Mouse (Mus musculus) heart, adult 11 months (tissue): ENCODE data around the gene Spaca3.

Experiments used
- DNase-seq: peaks from one replicate; pipeline ENCODE4 v3.0.0; 2022

The Spaca3 gene

GRCm38 (mm10) chr11:80858065-80858464 is at the start of gene Spaca3:
TSS of gene Spaca3 (plus strand) at chr11:80858365.
- DNase-seq: no peak

DNA sequence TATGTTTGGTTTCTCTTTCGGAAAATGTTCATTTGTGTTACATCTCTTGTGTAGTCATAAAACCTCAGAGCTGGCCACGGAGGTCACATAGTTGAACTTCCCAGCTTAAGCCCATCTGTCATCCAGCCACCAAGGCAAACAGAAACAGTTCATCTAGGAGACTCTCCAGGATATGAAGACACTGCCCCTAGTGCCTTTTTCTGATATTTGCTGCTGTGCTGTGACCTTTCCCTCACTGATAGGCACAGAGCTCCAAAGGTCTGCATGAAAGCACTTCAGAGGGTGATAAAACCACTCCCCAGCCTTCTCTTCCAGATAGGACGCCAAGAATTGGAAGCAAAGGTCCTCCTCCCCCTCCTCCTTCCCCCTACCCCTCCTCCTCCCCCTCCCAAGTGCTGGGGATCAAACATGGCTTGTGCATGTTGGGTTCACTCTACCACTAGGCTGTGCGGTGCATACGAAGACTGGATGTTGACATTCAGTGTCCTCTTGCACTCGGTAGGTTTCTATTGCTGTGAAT is 49.6 kb upstream of the Spaca3 start:
- DNase-seq: no peak

DNA sequence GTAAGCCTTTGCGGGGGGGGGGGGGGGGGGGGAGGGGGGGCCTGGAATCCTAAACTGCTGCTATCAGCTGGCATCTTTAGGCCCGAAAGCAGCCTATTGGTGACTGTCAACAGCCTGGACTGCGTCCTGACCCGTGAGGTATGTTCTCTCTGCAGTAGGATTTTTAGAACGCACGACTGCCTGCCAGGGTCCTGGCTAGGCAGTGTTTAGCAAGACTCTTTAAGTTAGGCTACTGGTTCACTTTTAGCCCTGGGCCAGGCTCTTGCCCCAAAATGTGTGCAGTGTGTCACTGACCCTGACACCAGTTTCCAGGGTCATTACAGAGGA is 48.5 kb upstream of the Spaca3 start:
- no peak for DNase-seq

GRCm38 (mm10) chr11:80809993-80810821 is 48.0 kb upstream of the Spaca3 start, which contains the start of gene Tmem98:
TSS of gene Tmem98 (plus strand) at chr11:80810175.
- DNase-seq: peak; percentile 96

- no peak for DNase-seq
Measured at GRCm38 (mm10) chr11:80811156-80811555, 47.0 kb upstream of the Spaca3 start.

DNA sequence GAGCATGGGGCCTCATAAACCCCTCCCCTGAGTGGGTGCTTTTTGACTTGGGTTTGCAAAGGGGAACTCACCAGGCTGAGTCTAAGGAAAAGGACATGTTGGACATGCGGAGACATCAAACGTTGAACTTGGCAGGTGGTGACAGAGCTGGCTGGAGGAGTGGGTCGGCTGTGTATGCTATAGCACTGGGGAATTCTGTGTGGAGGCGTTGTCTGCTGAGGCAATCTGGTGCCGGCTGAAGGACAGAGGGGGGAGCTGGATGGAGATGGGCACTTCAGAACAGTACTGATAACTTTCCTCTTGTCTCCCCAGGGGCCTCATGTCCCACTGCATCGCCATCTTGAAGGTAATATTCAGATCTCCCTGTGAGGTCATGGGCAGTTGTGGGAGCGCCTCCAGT is 42.8 kb upstream of the Spaca3 start:
- DNase-seq: no peak

DNA sequence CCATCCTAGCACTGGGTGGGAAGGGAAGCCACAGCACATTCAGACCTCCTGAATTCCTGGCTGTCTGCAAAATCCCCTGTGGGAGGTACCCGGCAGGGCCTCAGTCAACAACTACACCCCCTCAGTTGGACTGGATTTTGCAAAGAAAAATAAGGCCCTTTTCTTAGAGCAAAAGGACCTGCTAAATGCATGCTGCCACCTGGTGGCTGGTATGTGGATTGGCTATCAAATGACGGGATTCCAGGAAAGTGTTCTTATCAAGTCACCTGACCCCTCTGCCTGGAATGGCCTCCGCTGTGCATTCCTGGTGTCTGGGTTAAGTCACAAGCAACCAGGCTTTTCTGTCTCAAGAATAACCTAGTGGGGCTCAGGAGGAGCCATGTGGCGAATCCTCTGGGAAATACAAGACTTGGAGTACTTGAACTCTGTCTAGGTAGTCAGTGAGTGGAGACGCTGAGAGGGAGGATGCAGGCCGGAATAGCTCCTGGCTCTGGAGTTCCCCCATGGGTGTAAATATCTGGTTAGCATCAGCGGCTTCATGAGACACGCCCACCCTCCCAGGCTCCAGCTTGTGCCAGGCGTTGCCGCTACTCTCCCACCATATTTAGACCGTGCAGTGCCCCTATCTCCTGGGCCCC is 40.0 kb upstream of the Spaca3 start:
- peak; percentile 97 for DNase-seq

GRCm38 (mm10) chr11:80820085-80820484 is 38.1 kb upstream of the Spaca3 start:
- DNase-seq: no peak

DNA sequence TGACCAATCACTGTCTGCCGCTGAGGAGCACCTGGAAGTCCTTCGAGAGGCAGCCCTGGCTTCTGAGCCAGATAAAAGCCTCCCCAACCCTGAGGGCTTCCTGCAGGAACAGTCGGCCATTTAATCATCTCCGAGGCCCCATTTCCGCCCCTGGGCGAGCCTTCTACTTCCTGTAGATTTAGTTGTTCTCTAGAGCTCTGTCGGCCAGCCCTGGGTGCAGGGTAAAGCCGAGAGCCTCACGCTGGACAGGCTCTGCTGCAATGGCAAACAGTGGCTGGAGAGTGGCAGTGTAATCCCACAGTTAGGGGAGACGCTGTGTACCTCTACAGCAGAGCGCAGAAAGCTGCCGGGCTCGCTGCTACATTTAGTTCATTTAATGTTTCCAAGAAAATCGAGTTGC is 36.9 kb upstream of the Spaca3 start:
- peak; percentile 98 for DNase-seq

GRCm38 (mm10) chr11:80821794-80822193 is 36.4 kb upstream of the Spaca3 start:
- no peak for DNase-seq

DNA sequence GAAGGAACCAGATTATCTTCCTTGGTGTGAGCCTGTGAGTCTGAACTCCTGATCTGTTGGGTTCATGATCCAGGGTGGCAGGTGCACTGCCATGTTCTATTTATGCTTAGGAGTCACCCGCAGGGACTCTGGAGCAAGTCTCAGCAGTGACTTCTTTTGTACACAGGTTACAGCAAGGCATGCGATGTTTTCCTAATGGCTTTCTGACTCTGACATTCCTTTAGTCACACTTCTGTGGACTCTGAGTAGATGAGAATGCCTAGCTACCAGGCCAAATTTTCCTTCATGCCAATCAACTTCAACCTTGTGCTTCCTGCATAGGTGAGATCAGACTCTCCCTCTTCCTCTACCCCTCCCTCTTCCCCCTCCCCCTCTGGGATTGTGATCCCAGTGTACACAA is 22.8 kb upstream of the Spaca3 start:
- no peak for DNase-seq

DNA sequence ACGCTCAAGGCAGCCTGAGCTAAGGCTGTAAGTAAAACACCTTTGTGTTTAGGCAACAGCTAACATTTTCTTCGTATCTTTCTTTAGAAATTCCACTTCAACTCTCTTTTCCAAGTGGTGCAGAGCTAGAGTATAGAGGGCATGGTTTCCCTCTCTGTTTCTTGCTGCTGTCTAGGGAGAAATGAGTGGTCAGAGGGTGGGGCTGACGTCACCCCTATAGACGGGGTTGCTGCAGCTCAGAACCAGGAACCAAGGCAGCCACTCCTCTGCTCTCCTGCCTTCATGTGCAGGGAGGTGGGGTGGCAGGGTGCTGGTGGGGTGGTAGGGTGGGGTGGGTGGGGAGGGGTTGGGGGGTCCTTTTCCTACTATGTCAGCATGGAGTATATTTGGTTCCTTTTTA is 22.3 kb upstream of the Spaca3 start:
- no peak for DNase-seq

DNA sequence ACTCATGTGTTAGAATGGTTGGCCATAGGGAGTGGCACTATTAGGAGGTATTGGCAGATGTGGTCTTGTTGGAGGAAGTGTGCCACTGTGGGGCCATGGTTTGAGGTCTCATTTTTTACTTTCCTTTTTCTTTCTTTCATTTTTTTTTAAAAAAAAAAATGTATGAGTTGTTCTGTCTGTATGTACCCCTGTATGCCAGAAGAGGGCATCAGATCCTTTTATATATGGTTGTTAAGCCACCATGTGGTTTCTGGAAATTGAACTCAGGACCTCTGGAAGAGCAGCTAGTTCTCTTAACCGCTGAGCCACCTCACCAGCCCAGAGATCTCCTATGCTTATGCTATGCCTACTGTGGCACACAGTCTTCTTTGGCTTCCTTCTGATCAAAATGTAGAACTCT is 19.4 kb upstream of the Spaca3 start:
- no peak for DNase-seq

DNA sequence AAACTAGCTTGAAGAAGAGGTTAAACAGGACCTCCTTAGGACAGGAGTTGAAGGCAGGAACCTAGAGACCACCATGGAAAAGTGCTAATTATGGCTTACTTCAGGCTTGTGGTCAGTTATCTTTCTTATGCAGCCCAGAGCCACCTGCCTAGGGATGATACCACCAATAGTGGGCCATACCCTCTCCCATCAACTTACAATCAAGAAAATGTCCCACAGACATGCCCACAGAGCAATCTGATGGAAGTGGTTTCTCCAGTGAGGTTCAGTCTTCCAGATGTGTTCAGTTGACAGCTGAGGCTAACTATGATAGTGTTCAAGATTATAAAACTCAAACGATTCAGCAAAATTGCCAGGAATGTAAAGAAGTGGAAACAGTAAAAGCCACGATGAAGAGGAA is 14.7 kb upstream of the Spaca3 start:
- DNase-seq: no peak

DNA sequence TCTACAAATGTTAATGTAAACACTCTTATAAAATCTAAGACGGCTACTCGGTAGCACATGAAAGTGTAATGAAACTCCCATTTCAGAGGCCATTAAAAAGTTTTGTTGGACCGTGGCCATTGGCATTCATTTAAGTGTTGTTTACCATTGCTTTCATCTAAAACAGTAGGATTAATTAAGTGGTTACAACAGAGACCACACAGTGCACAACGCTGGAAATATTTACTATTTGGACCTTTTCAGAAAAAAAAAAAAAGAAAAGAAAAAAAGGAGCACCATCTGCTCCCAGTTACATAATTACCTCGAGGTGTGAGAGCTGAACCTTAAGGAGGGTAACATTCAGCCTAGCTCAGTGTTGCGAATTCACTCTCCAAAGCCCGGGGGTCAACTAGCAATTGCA is 12.7 kb upstream of the Spaca3 start:
- no peak for DNase-seq

- no peak for DNase-seq
Measured at GRCm38 (mm10) chr11:80846115-80846514, 12.1 kb upstream of the Spaca3 start.

DNA sequence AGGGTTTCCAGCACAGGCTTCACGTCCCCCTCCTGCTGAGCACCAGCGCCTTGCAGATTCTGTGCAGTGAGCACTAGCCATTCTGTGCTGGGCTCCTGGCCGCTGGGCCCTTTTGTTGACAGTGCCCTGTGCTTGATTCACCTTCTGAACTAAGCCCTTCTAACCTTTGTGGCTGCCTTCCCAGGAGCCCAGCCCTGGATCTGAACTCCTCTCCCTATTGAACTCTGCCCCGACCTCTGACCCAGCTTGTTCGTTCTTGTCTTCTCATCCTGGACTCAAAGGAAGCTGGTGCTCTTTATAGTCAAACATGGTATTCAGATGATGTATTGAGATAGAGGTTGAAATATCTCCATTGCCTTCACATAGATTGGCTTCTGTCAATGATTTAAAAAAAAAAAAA is 10.0 kb upstream of the Spaca3 start:
- DNase-seq: no peak

DNA sequence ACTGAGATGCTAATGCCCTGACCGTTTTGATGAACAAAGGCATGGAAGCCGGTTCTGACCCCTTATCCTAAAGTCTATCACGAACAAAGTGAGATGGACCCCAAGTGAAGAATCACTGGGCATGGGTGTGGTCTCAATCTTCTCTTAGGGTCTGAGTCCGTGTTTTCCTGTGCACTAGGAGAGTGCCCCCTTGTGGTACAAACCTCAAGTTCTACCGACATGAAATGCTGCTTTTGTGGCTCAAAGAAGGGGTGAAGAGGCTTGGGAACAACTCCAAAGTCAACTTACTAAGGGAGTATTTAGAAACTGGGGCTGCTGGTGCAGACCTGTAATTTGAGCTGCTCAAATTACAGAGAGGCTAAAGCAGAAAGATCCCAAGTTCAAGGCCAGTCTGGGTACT is 6.3 kb upstream of the Spaca3 start:
- no peak for DNase-seq

- DNase-seq: no peak
Measured at GRCm38 (mm10) chr11:80853014-80853413, 5.2 kb upstream of the Spaca3 start.

DNA sequence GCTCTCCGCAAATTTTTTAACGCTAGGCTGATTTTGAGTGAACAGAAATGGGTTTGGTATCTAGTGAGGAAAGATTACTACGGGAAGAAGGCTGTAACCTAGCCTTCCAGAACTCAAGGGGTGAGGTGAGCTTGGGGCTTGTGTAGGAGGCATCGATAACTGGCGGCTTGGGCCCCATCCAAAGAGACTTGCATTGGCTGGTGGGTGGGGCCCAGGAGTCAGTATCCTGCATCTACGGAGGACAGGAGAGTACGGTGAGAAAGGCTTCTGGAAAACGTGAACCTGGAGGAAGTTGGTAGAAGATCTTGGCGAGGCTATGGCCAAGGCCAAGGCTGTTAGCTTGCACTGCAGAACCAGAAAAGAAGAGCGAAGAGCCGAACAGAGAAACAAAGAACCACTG is 3.7 kb upstream of the Spaca3 start:
- no peak for DNase-seq

- DNase-seq: no peak
Measured at GRCm38 (mm10) chr11:80854908-80855307, 3.3 kb upstream of the Spaca3 start.

DNA sequence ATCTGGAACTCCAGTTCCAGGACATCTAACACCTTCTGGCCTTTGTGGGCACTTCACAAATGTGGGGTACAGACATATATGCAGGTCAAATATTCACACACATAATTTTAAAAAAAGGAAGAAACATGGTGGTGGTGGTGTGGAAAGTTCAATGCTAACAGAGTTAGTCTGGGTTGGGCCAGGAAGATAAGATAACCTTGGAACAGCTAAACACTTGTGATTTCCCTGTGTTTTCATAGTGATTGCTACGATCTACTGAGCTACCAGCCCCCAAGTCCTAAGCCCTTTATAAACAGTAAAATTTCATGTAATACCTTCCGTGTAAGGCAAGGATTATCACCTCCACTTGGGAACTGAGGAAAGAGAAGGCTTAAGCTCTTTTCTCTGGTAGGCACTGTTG is 1.3 kb upstream of the Spaca3 start:
- DNase-seq: no peak

GRCm38 (mm10) chr11:80862941-80863340 is 4.8 kb downstream of the Spaca3 start:
- no peak for DNase-seq

GRCm38 (mm10) chr11:80868039-80868438 is 9.9 kb downstream of the Spaca3 start:
- no peak for DNase-seq
